Mouse (Mus musculus): ENCODE data around the gene Gpc6. TPM values are rescaled to one million over a fixed set of nuclear protein-coding genes. Genes with fewer than 3 reads are reported as not detected.

The Gpc6 gene
- polyA plus RNA-seq, 1 experiment from 2014 or later, result 37.0 TPM

- Histone ChIP-seq H3K4me3 (no peak overlapping the region), H3K36me3 (no peaks in the 10 kb centered on the region), H3K9me3 (no peaks in the 10 kb centered on the region), H3K27me3 (no peaks in the 10 kb centered on the region), H3K4me2 (replicated peaks) (no peak overlapping the region), H3K4me1 (peaks cover 3% of the 10 kb centered on the region), H3K27ac (replicated peaks) (no peak overlapping the region), H3K9ac (replicated peaks) (no peak overlapping the region)
- ATAC-seq (ENCODE audit: low FRiP score, low read depth), result peak; percentile 59; the same call in 1 of the 2 replicates
- 71% methylated on average over 15 of the region's 15 CpGs for WGBS
These were observed 1026.2 kb downstream of the Gpc6 start for GRCm38 (mm10) chr14:117951265-117951664.

- WGBS, result 61% methylated on average over 5 of the region's 5 CpGs
- H3K27ac ChIP-seq (replicated peaks), result no peak overlapping the region
These were observed 1026.6 kb downstream of the Gpc6 start for GRCm38 (mm10) chr14:117951686-117952085.

GRCm38 (mm10) chr14:117956051-117956450, 1030.9 kb downstream of the Gpc6 start:
- Histone ChIP-seq H3K4me1 (peaks cover 2% of the 10 kb centered on the region), H3K4me2 (replicated peaks) (no peak overlapping the region), H3K9me3 (no peaks in the 10 kb centered on the region), H3K4me3 (no peak overlapping the region), H3K36me3 (no peaks in the 10 kb centered on the region), H3K9ac (replicated peaks) (no peak overlapping the region), H3K27me3 (no peaks in the 10 kb centered on the region), H3K27ac (replicated peaks) (no peak overlapping the region)
- 88% methylated on average over 3 of the region's 3 CpGs for WGBS
- no peak for ATAC-seq (ENCODE audit: low FRiP score, low read depth)

More at GRCm38 (mm10) chr14:117951686-117952085, 1026.6 kb downstream of the Gpc6 start:
- H3K4me2 ChIP-seq (replicated peaks), result no peak overlapping the region
- H3K9ac ChIP-seq (replicated peaks), result no peak overlapping the region
- H3K9me3 ChIP-seq, result no peaks in the 10 kb centered on the region
- no peak for ATAC-seq (ENCODE audit: low FRiP score, low read depth)
- H3K27me3 ChIP-seq, result no peaks in the 10 kb centered on the region
- no peaks in the 10 kb centered on the region for H3K36me3 ChIP-seq
- H3K4me3 ChIP-seq, result no peak overlapping the region
- H3K4me1 ChIP-seq, result peaks cover 3% of the 10 kb centered on the region

GRCm38 (mm10) chr14:117958389-117958788, 1033.3 kb downstream of the Gpc6 start:
- no peak overlapping the region for H3K4me3 ChIP-seq
- H3K4me1 ChIP-seq, result no peaks in the 10 kb centered on the region
- H3K9me3 ChIP-seq, result no peaks in the 10 kb centered on the region
- no peaks in the 10 kb centered on the region for H3K27me3 ChIP-seq
- no peak for ATAC-seq (ENCODE audit: low FRiP score, low read depth)
- H3K9ac ChIP-seq (replicated peaks), result no peak overlapping the region
- H3K27ac ChIP-seq (replicated peaks), result no peak overlapping the region
- no peak overlapping the region for H3K4me2 ChIP-seq (replicated peaks)
- no peaks in the 10 kb centered on the region for H3K36me3 ChIP-seq
- 93% methylated on average over 11 of the region's 11 CpGs for WGBS

GRCm38 (mm10) chr14:117961267-117961666, 1036.2 kb downstream of the Gpc6 start:
- Histone ChIP-seq H3K27ac (replicated peaks) (no peak overlapping the region), H3K9ac (replicated peaks) (no peak overlapping the region), H3K9me3 (no peaks in the 10 kb centered on the region), H3K4me2 (replicated peaks) (no peak overlapping the region), H3K4me1 (no peaks in the 10 kb centered on the region), H3K36me3 (no peaks in the 10 kb centered on the region), H3K27me3 (no peaks in the 10 kb centered on the region), H3K4me3 (no peak overlapping the region)
- ATAC-seq (ENCODE audit: low FRiP score, low read depth), result no peak
- 67% methylated on average over 6 of the region's 6 CpGs for WGBS

GRCm38 (mm10) chr14:117961844-117962243, 1036.7 kb downstream of the Gpc6 start:
- H3K27ac ChIP-seq (replicated peaks), result no peak overlapping the region
- no peak overlapping the region for H3K4me3 ChIP-seq
- H3K4me1 ChIP-seq, result no peaks in the 10 kb centered on the region
- H3K4me2 ChIP-seq (replicated peaks), result no peak overlapping the region
- no peaks in the 10 kb centered on the region for H3K27me3 ChIP-seq
- no peaks in the 10 kb centered on the region for H3K9me3 ChIP-seq
- 91% methylated on average over 6 of the region's 6 CpGs for WGBS
- H3K36me3 ChIP-seq, result no peaks in the 10 kb centered on the region
- no peak for ATAC-seq (ENCODE audit: low FRiP score, low read depth)
- no peak overlapping the region for H3K9ac ChIP-seq (replicated peaks)

GRCm38 (mm10) chr14:117962453-117962852, 1037.3 kb downstream of the Gpc6 start:
- Histone ChIP-seq H3K27me3 (no peaks in the 10 kb centered on the region), H3K4me1 (no peaks in the 10 kb centered on the region), H3K36me3 (no peaks in the 10 kb centered on the region), H3K27ac (replicated peaks) (no peak overlapping the region), H3K4me3 (no peak overlapping the region), H3K9me3 (no peaks in the 10 kb centered on the region), H3K9ac (replicated peaks) (no peak overlapping the region), H3K4me2 (replicated peaks) (no peak overlapping the region)
- 56% methylated on average over 4 of the region's 4 CpGs for WGBS
- ATAC-seq (ENCODE audit: low FRiP score, low read depth), result 0 out of 2 replicates have a peak, but pooled peaks have one; percentile 19

- no peaks in the 10 kb centered on the region for H3K9me3 ChIP-seq
- ATAC-seq (ENCODE audit: low FRiP score, low read depth), result no peak
- WGBS, result 94% methylated on average over 5 of the region's 5 CpGs
- H3K9ac ChIP-seq (replicated peaks), result no peak overlapping the region
- H3K4me2 ChIP-seq (replicated peaks), result no peak overlapping the region
- no peak overlapping the region for H3K4me3 ChIP-seq
- H3K4me1 ChIP-seq, result no peaks in the 10 kb centered on the region
- H3K27ac ChIP-seq (replicated peaks), result no peak overlapping the region
- H3K36me3 ChIP-seq, result no peaks in the 10 kb centered on the region; the same call in 1 of the 2 replicates
- H3K27me3 ChIP-seq, result no peaks in the 10 kb centered on the region
These were observed 1047.5 kb downstream of the Gpc6 start for GRCm38 (mm10) chr14:117972576-117972975.

- no peak for ATAC-seq (ENCODE audit: low FRiP score, low read depth)
- H3K9me3 ChIP-seq, result peaks cover 3% of the 10 kb centered on the region; the same call in 1 of the 2 replicates
- H3K36me3 ChIP-seq, result no peaks in the 10 kb centered on the region
- no peak overlapping the region for H3K4me2 ChIP-seq (replicated peaks)
- 95% methylated on average over 10 of the region's 10 CpGs for WGBS
- no peaks in the 10 kb centered on the region for H3K4me1 ChIP-seq
- H3K4me3 ChIP-seq, result no peak overlapping the region
- H3K27me3 ChIP-seq, result no peaks in the 10 kb centered on the region
- H3K9ac ChIP-seq (replicated peaks), result no peak overlapping the region
- H3K27ac ChIP-seq (replicated peaks), result no peak overlapping the region
These were observed 1056.4 kb downstream of the Gpc6 start for GRCm38 (mm10) chr14:117981532-117981931.

GRCm38 (mm10) chr14:117988444-117988843, 1063.3 kb downstream of the Gpc6 start:
- H3K4me1 ChIP-seq, result no peaks in the 10 kb centered on the region; the same call in 1 of the 2 replicates
- H3K4me3 ChIP-seq, result no peak overlapping the region
- no peaks in the 10 kb centered on the region for H3K36me3 ChIP-seq
- no peak for ATAC-seq (ENCODE audit: low FRiP score, low read depth)
- no peak overlapping the region for H3K4me2 ChIP-seq (replicated peaks)
- H3K27ac ChIP-seq (replicated peaks), result no peak overlapping the region
- H3K27me3 ChIP-seq, result no peaks in the 10 kb centered on the region
- H3K9ac ChIP-seq (replicated peaks), result no peak overlapping the region
- H3K9me3 ChIP-seq, result no peaks in the 10 kb centered on the region
- WGBS, result 89% methylated on average over 10 of the region's 10 CpGs

GRCm38 (mm10) chr14:117990203-117990602, 1065.1 kb downstream of the Gpc6 start:
- H3K36me3 ChIP-seq, result no peaks in the 10 kb centered on the region
- H3K27ac ChIP-seq (replicated peaks), result no peak overlapping the region
- WGBS, result 86% methylated on average over 8 of the region's 8 CpGs
- no peak overlapping the region for H3K4me2 ChIP-seq (replicated peaks)
- no peaks in the 10 kb centered on the region for H3K27me3 ChIP-seq
- no peak overlapping the region for H3K9ac ChIP-seq (replicated peaks)
- no peak overlapping the region for H3K4me3 ChIP-seq
- H3K4me1 ChIP-seq, result no peaks in the 10 kb centered on the region; the same call in 1 of the 2 replicates
- H3K9me3 ChIP-seq, result no peaks in the 10 kb centered on the region
- ATAC-seq (ENCODE audit: low FRiP score, low read depth), result no peak

- H3K9ac ChIP-seq (replicated peaks), result no peak overlapping the region
- H3K27ac ChIP-seq (replicated peaks), result no peak overlapping the region
- no peak for ATAC-seq (ENCODE audit: low FRiP score, low read depth)
- H3K4me2 ChIP-seq (replicated peaks), result no peak overlapping the region
- no peak overlapping the region for H3K4me3 ChIP-seq
- no peaks in the 10 kb centered on the region; the same call in 1 of the 2 replicates for H3K4me1 ChIP-seq
- WGBS, result 84% methylated on average over 8 of the region's 8 CpGs
- no peaks in the 10 kb centered on the region for H3K9me3 ChIP-seq
- no peaks in the 10 kb centered on the region for H3K36me3 ChIP-seq
- no peaks in the 10 kb centered on the region for H3K27me3 ChIP-seq
These were observed 1067.6 kb downstream of the Gpc6 start for GRCm38 (mm10) chr14:117992600-117993256.
